Mouse (Mus musculus) neural tube, embryonic 11.5 days (tissue): Measurements from ENCODE around the gene Ntrk1. TPM values are rescaled to one million over a fixed set of nuclear protein-coding genes. Genes with fewer than 3 reads are reported as not detected.

Experiments used
- ATAC-seq: fragments of 200-750 bp; cut with Nextera tagmentation; 2 replicates; pipeline ENCODE4 v1.8.0; 2017; ENCODE audit warnings: moderate number of reproducible peaks, mild to moderate bottlenecking, moderate TSS enrichment, moderate library complexity; ENCODE audit not compliant: insufficient read depth, low FRiP score, low TSS enrichment
- DNase-seq: peaks from one replicate; pipeline ENCODE4 v3.0.0-alpha.2; 2015; ENCODE audit warnings: low spot score
- H3K27ac ChIP-seq: fragments of 300-500 bp; sonication (generic); 2 replicates; pipeline ENCODE4 v1.5.1; 2014; ENCODE audit warnings: low read depth, mild to moderate bottlenecking, low read length
- H3K27me3 ChIP-seq: fragments of 300-500 bp; sonication (generic); 2 replicates; pipeline ENCODE4 v1.6.1; 2014; ENCODE audit warnings: mild to moderate bottlenecking, low read length, mixed read lengths; ENCODE audit not compliant: control insufficient read depth, insufficient read depth
- H3K36me3 ChIP-seq: fragments of 300-500 bp; sonication (generic); 2 replicates; pipeline ENCODE4 v1.6.1; 2014; ENCODE audit warnings: mild to moderate bottlenecking, low read length, moderate library complexity, mixed read lengths; ENCODE audit not compliant: control insufficient read depth, insufficient read depth
- H3K4me1 ChIP-seq: fragments of 300-500 bp; sonication (generic); 2 replicates; pipeline ENCODE4 v1.6.1; 2014; ENCODE audit warnings: low read length, mixed read lengths; ENCODE audit not compliant: control insufficient read depth, insufficient read depth
- H3K4me2 ChIP-seq: fragments of 300-500 bp; sonication (generic); 2 replicates; pipeline ENCODE4 v1.6.1; 2014; ENCODE audit warnings: low read depth, mild to moderate bottlenecking, moderate library complexity
- H3K4me3 ChIP-seq: fragments of 300-500 bp; sonication (generic); 2 replicates; pipeline ENCODE4 v1.5.1; 2014; ENCODE audit warnings: low read depth, low read length
- H3K9ac ChIP-seq: fragments of 300-500 bp; sonication (generic); 2 replicates; pipeline ENCODE4 v1.6.1; 2014; ENCODE audit warnings: mild to moderate bottlenecking, low read length
- H3K9me3 ChIP-seq: fragments of 300-500 bp; sonication (generic); 2 replicates; pipeline ENCODE4 v1.6.1; 2016; ENCODE audit warnings: low read length; ENCODE audit not compliant: control insufficient read depth
- WGBS: fragments of 180-500 bp; shearing (Covaris S2); extraction: QIAGEN DNeasy Blood & Tissue Kit; methylation state at CpG from one replicate; pipeline ENCODE4 v1.1.7; 2014; 5-methylcytosine and 5-hydroxymethylcytosine counted together
- polyA plus RNA-seq: library from polyadenylated mRNA; unstranded; fragments of >200 nt; fragmentation: Nextera tagmentation; extraction: Ambion mirVana; gene quantifications from 2 replicates; pipeline ENCODE4 v1.2.1, GENCODE M21; 2014

The Ntrk1 gene
- polyA plus RNA-seq, 1 experiment from 2014 or later = 20.4 TPM

- ATAC-seq (no peak), DNase-seq (no peak)
- H3K4me1 ChIP-seq = no peaks in the 10 kb centered on the region
- H3K27ac ChIP-seq = no peak overlapping the region
- peaks cover 16% of the 10 kb centered on the region for H3K36me3 ChIP-seq
- no peak overlapping the region for H3K4me3 ChIP-seq
- H3K9me3 ChIP-seq = no peaks in the 10 kb centered on the region
- no peak overlapping the region for H3K4me2 ChIP-seq
- H3K27me3 ChIP-seq = no peaks in the 10 kb centered on the region
- H3K9ac ChIP-seq = no peak overlapping the region
- 77% methylated on average over 4 of the region's 5 CpGs for WGBS
Measured at GRCm38 (mm10) chr3:87738906-87739305, 56.1 kb downstream of the Ntrk1 start.

- no peak for DNase-seq
- 81% methylated on average over 9 of the region's 9 CpGs for WGBS
Measured at GRCm38 (mm10) chr3:87735335-87735734, 59.6 kb downstream of the Ntrk1 start.

GRCm38 (mm10) chr3:87733984-87734761 is 60.8 kb downstream of the Ntrk1 start:
- peaks cover 30% of the 10 kb centered on the region for H3K36me3 ChIP-seq
- H3K27ac ChIP-seq = no peak overlapping the region
- no peaks in the 10 kb centered on the region for H3K4me1 ChIP-seq
- ATAC-seq (no peak), DNase-seq (no peak)
- no peak overlapping the region for H3K9ac ChIP-seq
- 84% methylated on average over 11 of the region's 11 CpGs for WGBS
- no peaks in the 10 kb centered on the region for H3K9me3 ChIP-seq
- no peaks in the 10 kb centered on the region for H3K27me3 ChIP-seq
- no peak overlapping the region for H3K4me3 ChIP-seq
- no peak overlapping the region for H3K4me2 ChIP-seq

More at GRCm38 (mm10) chr3:87735335-87735734, 59.6 kb downstream of the Ntrk1 start:
- Histone ChIP-seq H3K27ac (no peak overlapping the region), H3K27me3 (no peaks in the 10 kb centered on the region), H3K9ac (no peak overlapping the region), H3K4me1 (no peaks in the 10 kb centered on the region), H3K36me3 (peaks cover 30% of the 10 kb centered on the region), H3K4me2 (no peak overlapping the region), H3K9me3 (no peaks in the 10 kb centered on the region), H3K4me3 (no peak overlapping the region)
- no peak for ATAC-seq

GRCm38 (mm10) chr3:87733098-87733497 is 61.9 kb downstream of the Ntrk1 start:
- Histone ChIP-seq H3K4me1 (no peaks in the 10 kb centered on the region), H3K4me3 (no peak overlapping the region), H3K36me3 (peaks cover 27% of the 10 kb centered on the region), H3K27me3 (no peaks in the 10 kb centered on the region), H3K9me3 (no peaks in the 10 kb centered on the region), H3K27ac (no peak overlapping the region), H3K4me2 (no peak overlapping the region), H3K9ac (no peak overlapping the region)
- no peak for DNase-seq
- WGBS = 87% methylated on average over 4 of the region's 4 CpGs
- no peak for ATAC-seq

- H3K4me1 ChIP-seq = no peaks in the 10 kb centered on the region
- ATAC-seq (no peak), DNase-seq (no peak)
- H3K9ac ChIP-seq = no peak overlapping the region
- H3K4me2 ChIP-seq = no peak overlapping the region
- H3K27me3 ChIP-seq = no peaks in the 10 kb centered on the region
- no peak overlapping the region for H3K27ac ChIP-seq
- peaks cover 32% of the 10 kb centered on the region for H3K36me3 ChIP-seq
- 93% methylated on average over 6 of the region's 6 CpGs for WGBS
- H3K9me3 ChIP-seq = no peaks in the 10 kb centered on the region
- no peak overlapping the region for H3K4me3 ChIP-seq
Measured at GRCm38 (mm10) chr3:87728696-87729095, 66.3 kb downstream of the Ntrk1 start.

Other genes starting within 250 kb of the Ntrk1 start
- 18.3 and 22.0 TPM in 2 replicates for gene Arhgef11, start 177.6 kb downstream of the Ntrk1 start, polyA plus RNA-seq
- gene Lrrc71, start 46.5 kb downstream of the Ntrk1 start, polyA plus RNA-seq = 0.24 and 0.31 TPM in 2 replicates
- 0.45 and 0.87 TPM in 2 replicates for gene Insrr, start 1.8 kb upstream of the Ntrk1 start, polyA plus RNA-seq
- gene Pear1, start 29.1 kb upstream of the Ntrk1 start, polyA plus RNA-seq = 9.2 and 10.2 TPM in 2 replicates
- gene Sh2d2a, start 51.6 kb upstream of the Ntrk1 start, polyA plus RNA-seq = not detected in 2 replicates
- 17.8 and 20.3 TPM in 2 replicates for gene Prcc, start 90.4 kb upstream of the Ntrk1 start, polyA plus RNA-seq
- 256 and 261 TPM in 2 replicates for gene Hdgf, start 111.2 kb upstream of the Ntrk1 start, polyA plus RNA-seq
- 76.1 and 79.2 TPM in 2 replicates for gene Mrpl24, start 124.3 kb upstream of the Ntrk1 start, polyA plus RNA-seq
- gene Isg20l2, start 135.2 kb upstream of the Ntrk1 start, polyA plus RNA-seq = 52.3 and 53.9 TPM in 2 replicates
- gene Rrnad1, start 135.6 kb upstream of the Ntrk1 start, polyA plus RNA-seq = 14.5 and 16.9 TPM in 2 replicates
- gene Crabp2, start 153.5 kb upstream of the Ntrk1 start, polyA plus RNA-seq = 565 and 607 TPM in 2 replicates
- 59.5 and 60.2 TPM in 2 replicates for gene Nes, start 175.9 kb upstream of the Ntrk1 start, polyA plus RNA-seq
- gene Bcan, start 205.1 kb upstream of the Ntrk1 start, polyA plus RNA-seq = 0.31 and 0.72 TPM in 2 replicates
- gene Hapln2, start 232.4 kb upstream of the Ntrk1 start, polyA plus RNA-seq = 0.14 TPM in 1 of 2 replicates, not detected in the other
- gene Gpatch4, start 247.9 kb upstream of the Ntrk1 start, polyA plus RNA-seq = 32.5 and 34.2 TPM in 2 replicates